Mouse (Mus musculus) olfactory bulb, adult 2 months (tissue): Measurements from ENCODE around the gene Cfap44.

ENCODE experiments used
- CTCF ChIP-seq: fragments of 200-500 bp; IDR thresholded peaks from 2 replicates; pipeline ENCODE4 v1.5.1; 2012; ENCODE audit warnings: low read depth, mild to moderate bottlenecking, low read length, moderate library complexity; ENCODE audit not compliant: insufficient read depth
- POLR2A ChIP-seq: fragments of 200-500 bp; IDR thresholded peaks from 2 replicates; pipeline ENCODE4 v1.6.1; 2012; ENCODE audit warnings: mild to moderate bottlenecking, low read depth, low read length, moderate library complexity; ENCODE audit not compliant: insufficient read depth

- no peak for TF ChIP-seq CTCF
- TF ChIP-seq POLR2A, result no peak
These were observed 97.6 kb downstream of the Cfap44 start for GRCm38 (mm10) chr16:44492151-44492550.
